Mouse (Mus musculus): ENCODE data around the gene Epb41l4b.

GRCm38 (mm10) chr4:57189881-57190280 is 46.6 kb upstream of the Epb41l4b start:
- no peak for TF ChIP-seq EP300 (IDR thresholded peaks at IDR 0.05)
- no peak for TF ChIP-seq CTCF (IDR thresholded peaks at IDR 0.05)

Data from lung, postnatal 0 days (tissue).